Mouse (Mus musculus) left cerebral cortex, postnatal 4 days (tissue): ENCODE results near the gene Arl4d. TPM values are rescaled to one million over a fixed set of nuclear protein-coding genes. Genes with fewer than 3 reads are reported as not detected.
"Not testable (repeated sequence)": the region's sequence is repeated elsewhere in the genome, so short reads cannot be mapped to it uniquely, and the experiment has no call there.

Source experiments
- DNase-seq: peaks from one replicate; pipeline ENCODE4 v3.0.0-alpha.2; 2022
- intact Hi-C: fragments of 180-260 bp; cut with DNase I; formaldehyde crosslinking; loops from one replicate; pipeline ENCODE4 v1.15.1; 2025
- total RNA-seq, 2 experiments: library from RNA; stranded (reverse); gene quantifications; 2 replicates each; pipeline ENCODE4 v1.2.3; 2021

The Arl4d gene
- total RNA-seq, 2 experiments from 2014 or later, result 23.3 to 26.5 TPM

DNA sequence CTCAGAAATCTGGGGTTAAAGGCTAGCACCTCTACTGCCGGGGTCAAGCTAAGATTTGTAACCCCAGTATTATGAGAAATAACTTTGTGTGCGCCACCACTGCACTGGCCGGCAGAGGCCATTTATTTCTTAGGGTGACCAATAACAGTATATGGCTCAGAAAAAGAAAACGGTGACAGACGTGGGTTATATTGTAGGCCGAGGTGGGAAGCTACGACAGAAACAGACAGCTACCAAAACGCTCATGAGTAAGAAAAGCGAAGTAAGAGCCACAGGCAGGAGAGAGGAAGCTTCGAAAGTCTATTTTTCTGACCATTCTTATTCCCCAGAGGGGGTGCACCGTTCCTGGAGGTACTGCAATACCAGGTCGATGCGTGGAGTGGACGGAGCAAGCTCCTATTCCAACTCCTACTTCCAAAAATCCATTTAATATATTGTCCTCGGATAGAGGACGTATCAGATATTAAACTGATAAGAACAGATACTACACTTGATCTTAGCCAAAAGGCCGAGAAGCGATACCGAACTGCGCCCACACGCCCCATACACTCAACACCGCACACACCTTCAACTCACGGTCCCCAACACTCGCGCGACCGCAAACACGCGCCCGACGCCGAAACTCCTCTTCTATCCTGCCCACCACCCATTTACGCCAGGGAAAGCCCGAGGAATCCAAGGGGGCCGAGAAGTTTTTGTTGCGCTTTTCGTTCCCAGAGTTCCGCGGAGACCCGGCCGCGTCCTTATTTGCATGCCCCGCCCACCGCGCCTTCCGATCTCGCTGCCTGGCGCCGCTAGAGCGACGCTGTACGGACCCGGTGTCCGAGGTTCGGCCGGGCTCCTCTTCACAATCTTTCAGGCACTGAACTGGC lies 19.7 kb upstream of the Arl4d start:
- DNase-seq, result peak; percentile 73
- intact Hi-C loops, result not testable (repeated sequence)

DNA sequence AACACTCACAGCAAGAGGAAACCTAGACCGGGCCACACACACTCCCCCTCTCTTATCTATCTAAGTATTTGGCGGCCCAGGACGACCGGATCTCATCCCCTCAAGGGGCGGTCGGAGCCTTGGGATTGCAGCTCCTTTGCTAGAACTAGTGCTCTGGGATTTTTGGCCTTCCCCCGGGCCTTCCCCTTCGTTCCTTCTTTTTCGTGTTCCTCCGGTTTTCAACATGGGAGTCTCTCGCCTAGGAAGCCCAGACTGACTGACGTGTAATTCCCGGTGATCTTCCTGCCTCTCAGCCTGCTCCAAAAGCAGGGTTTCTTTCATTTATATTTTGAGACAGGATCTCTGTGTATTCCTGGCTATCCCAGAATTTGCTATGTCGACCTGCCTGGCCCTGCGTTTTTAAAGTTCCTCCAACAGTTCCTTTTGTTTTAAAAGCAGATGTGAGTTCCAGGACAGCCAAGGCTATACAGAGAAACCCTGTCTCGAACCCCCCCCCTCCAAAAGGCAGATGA lies 19.0 kb upstream of the Arl4d start:
- DNase-seq, intact Hi-C loops: not testable (repeated sequence)

DNA sequence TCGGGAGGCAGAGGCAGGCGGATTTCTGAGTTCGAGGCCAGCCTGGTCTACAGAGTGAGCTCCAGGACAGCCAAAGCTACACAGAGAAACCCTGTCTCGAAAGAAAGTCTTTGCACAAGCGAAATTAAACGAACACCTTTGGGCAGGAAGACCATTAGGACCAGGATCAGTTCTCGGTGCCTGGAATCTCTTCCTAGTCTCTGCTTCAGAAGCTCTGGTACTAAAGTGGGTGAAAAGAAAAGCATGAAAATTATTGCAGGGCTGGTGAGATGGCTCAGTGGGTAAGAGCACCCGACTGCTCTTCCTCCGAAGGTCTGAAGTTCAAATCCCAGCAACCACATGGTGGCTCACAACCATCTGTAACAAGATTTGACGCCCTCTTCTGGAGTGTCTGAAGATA lies 18.2 kb upstream of the Arl4d start:
- DNase-seq, intact Hi-C loops: not testable (repeated sequence)

DNA sequence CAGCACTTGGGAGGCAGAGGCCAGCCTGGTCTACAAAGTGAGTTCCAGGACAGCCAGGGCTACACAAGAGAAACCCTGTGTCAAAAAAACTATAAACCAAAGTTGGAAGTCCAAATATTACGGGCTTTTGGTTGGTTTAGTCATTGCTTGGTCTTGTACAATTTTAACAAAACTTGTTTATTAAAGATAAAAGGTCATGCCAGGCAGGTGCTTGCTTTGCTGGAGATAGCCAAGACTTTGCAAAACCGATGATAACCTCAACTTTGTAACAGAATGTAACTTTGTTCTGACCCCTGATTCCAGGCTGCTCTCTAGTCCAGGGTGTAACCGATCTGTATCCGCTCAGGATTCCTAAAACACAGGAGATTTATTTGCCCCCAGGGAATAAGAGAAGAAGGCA lies 9.0 kb upstream of the Arl4d start:
- DNase-seq, result no peak
- intact Hi-C loops, result no loop called here

DNA sequence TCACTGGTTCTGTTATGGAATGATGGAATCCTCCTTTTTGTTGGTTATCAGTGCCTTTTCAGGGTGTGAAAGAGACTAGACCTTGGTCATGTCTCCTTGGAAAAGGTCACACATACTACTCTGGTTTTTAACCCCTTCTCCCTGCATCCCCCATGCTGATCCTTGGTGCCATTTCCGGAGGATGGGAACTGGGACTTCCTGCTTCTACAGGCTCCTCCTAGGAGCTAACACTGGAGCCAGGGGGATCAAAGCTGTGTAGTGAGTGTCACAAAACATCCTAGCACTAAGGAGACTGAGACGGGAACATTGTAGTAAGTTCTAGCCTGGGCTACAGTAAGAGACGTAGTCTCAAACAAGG lies 7.8 kb upstream of the Arl4d start:
- no peak for DNase-seq

DNA sequence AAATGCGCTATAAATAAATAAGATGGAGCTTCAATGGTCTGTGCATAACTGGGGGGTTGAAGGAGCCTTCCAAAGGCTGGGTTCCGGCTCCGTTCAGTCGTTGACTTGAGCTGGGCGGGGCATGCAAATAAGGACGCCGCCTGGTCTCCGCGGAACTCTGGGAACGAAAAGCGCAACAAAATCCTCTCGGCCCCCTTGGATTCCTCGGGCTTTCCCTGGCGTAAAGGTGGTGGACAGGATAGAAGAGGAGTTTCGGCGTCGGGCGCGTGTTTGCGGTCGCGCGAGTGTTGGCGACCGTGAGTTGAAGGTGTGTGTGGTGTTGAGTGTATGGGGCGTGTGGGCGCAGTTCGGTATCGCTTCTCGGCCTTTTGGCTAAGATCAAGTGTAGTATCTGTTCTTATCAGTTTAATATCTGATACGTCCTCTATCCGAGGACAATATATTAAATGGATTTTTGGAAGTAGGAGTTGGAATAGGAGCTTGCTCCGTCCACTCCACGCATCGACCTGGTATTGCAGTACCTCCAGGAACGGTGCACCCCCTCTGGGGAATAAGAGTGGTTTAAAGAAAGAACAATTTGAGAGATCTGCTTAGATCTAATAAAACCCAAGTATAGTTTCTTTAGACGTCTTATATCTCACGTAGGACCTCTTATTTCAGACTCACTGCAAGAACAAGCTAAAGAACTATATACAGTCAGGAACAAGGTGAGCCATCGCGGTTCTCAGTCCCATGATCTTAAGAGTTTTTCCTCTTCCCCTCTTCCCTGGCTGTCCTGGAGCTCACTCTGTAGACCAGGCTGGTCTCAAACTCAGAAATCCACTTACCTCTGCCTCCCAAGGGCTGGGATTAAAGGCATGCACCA lies 7.2 kb upstream of the Arl4d start:
- DNase-seq, result peak; percentile 84
- intact Hi-C loops, result loop anchor here (2.0 kb wide), 1 partner anchor 75 kb away; the partner anchor contains the start of gene Dhx8

More for the DNA sequence above, 7.8 kb upstream of the Arl4d start:
- intact Hi-C loops, result no loop called here

DNA sequence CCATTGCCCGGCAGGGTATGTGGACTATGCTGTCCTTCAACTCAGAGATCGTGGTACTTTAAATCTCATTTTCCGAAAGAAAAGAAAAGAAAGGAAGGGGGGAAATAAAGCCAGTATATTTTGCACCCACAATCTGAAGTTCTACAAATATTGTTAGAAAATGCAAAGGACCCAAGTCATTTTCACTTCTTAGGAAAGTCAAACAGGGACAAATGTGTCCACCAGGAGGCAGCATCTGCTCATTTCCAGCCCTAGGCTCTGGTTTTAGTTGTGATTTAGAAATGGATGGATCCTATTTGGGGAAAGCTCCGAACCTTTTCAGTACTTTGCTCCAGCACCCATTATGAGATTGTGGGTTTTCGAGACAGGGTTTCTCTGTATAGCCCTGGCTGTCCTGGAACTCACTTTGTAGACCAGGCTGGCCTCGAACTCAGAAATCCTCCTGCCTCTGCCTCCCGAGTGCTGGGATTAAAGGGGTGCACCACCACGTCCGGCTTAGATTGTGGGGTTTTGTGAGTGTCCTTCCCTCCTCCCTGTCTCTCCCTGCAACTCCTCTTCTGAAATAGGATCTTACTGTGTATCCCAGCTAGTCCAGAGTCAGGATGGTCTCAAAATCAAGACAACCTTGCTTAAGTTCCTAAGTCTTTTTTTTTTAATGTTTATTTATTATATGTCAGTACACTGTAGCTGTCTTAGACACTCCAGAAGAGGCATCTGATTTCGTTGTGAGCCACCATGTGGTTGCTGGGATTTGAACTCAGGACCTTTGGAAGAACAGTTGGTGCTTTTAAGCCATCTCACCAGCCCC lies 6.4 kb upstream of the Arl4d start:
- intact Hi-C loops, result loop anchor here (2.0 kb wide), 1 partner anchor 74 kb away; the partner anchor contains the start of gene Dhx8

DNA sequence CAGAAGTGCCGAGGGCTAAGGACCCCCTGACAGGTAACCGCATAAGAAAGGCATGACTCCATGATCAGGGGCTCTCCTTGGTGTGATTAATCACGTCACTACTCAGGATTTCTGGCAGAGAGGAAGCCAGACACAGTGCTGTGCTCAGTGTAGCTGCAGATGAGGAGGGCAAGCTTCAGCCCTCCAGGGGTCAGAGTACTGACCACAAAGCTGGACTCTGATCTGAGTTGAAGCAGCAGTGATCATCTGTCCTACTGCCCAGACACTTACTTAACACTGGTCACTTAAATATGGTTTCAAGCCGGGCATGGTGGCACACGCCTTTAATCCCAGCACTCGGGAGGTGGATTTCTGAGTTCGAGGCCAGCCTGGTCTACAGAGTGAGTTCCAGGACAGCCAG lies 4.2 kb upstream of the Arl4d start:
- intact Hi-C loops, result no loop called here
- DNase-seq, result no peak

More for the DNA sequence above, 6.4 kb upstream of the Arl4d start:
- DNase-seq, result peak; percentile 59

DNA sequence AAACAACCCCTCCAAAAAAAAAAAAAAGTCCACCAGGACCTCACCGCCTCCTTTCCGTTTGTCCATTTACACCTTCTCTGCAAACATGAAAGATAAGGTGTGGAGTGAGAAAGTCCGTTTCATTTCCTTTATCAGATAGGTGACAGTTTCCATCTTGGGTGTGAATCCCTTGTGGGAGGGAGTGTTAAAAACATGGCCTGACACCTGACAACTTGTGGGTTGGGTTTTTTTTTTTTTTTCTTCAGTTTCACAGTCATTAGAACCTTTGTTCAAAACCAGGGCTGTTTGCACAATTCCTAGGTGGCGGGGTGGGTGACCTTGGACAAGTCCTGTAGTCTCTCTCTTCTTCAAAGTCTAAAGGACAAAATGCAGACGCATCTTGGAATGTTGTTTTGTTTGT lies 3.6 kb upstream of the Arl4d start:
- DNase-seq, result no peak
- intact Hi-C loops, result no loop called here

DNA sequence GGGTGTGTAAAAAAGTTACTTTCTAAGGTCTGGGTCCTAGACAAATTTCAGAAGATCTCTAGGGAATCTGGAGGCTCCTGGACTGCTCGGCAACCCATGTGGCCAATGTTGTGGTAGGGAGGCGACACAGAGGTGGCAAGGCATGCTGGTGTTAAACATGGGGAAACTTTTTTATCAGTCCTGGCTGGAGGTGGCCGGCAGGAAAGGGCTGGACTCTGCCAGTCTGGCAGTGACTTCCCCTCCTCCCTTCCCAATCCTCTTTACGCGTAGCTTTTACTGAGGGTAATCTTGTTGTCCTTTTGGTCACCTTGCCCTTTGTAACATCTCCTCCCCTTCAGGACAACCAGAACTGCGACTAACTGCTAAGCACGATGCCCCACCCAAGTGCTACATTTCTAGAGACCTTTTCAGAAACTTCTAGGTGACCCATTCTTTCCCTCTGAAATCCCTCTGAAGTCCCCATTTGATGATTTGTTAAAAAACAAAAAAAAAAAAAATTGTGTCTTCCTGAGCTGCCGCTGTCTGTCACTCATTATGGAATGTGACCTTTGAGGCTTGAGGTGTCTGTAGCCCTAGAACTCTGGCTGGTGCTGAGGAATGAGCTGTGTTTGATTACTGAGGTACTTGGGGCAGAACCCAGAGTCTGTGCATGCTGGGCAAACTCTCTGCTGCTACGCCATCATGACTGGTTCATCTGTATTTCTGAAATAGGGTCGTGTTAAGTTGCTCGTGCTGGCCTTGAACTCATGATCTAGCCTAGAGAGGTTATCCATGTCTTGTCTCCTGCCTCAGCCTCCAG lies 1.9 kb upstream of the Arl4d start:
- no peak for DNase-seq
- intact Hi-C loops, result no loop called here

DNA sequence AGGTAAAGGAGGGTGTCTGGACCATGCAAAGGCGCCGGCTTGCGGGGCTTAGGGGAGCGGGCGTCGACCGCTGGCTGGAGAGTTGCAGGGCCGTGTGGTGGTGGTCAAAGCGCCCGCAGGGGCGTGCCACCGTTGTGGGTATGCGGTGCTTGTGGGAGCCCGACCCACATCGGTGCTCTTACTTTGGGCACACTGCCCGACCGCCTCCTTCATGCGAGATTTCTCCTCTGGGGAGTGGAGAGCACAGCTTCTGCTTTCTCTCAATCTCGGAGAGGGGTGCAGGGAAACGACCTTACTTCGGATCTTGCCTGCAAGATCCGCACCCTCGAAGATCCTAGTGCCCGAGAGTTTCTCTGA lies 273 bp downstream of the Arl4d start:
- intact Hi-C loops, result no loop called here
- no peak for DNase-seq

DNA sequence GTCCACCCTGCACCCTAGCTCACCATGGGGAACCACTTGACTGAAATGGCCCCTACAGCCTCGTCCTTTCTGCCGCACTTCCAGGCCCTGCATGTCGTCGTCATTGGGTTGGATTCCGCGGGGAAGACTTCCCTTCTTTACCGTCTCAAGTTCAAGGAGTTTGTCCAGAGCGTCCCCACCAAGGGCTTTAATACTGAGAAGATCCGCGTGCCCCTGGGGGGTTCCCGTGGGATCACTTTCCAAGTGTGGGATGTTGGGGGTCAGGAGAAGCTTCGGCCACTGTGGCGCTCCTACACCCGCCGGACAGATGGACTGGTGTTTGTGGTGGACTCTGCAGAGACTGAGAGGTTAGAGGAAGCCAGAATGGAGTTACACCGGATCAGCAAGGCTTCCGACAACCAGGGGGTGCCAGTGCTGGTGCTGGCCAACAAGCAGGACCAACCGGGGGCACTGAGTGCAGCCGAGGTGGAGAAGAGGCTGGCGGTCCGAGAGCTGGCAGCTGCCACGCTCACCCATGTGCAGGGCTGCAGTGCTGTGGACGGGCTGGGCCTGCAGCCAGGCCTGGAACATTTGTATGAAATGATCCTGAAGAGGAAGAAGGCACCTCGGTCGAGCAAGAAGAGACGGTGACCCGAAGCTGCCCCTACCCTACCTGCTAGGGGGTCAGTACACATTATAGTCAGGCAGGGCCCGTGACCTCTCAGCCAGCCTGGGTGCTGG lies 1.4 kb downstream of the Arl4d start:
- DNase-seq, result peak; percentile 53
- intact Hi-C loops, result no loop called here

DNA sequence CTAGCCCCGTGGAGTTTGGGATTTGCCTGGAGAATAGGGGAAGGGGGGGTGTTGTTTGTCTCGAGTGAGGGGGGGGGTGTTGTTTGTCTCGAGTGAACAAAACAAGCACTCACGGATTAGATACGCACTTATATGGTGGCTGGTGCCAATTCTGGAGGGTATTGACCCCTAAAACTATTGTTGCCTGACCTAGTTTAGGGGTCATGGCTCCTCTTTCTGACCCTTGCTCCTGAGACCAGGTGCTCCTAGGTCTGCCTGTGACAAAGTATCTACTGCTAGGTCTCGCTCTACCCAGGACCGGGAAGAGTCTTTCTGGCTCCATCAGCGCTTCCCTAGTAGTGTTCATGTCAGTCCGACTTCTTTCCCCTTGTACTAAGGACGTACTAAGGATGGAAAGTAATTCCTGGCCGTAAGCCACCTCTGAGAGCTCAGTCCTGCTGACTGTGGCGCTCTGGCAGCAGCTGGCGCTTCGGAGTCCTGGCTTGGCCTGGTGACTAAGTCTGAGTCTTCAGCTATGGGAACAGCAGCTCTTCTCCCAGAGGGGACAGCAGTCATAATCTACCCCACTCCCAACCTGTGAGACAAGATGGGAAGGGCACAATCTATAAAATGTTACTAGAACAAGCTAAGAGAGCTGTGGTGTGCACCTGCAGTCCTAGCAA lies 2.7 kb downstream of the Arl4d start:
- intact Hi-C loops, result no loop called here

DNA sequence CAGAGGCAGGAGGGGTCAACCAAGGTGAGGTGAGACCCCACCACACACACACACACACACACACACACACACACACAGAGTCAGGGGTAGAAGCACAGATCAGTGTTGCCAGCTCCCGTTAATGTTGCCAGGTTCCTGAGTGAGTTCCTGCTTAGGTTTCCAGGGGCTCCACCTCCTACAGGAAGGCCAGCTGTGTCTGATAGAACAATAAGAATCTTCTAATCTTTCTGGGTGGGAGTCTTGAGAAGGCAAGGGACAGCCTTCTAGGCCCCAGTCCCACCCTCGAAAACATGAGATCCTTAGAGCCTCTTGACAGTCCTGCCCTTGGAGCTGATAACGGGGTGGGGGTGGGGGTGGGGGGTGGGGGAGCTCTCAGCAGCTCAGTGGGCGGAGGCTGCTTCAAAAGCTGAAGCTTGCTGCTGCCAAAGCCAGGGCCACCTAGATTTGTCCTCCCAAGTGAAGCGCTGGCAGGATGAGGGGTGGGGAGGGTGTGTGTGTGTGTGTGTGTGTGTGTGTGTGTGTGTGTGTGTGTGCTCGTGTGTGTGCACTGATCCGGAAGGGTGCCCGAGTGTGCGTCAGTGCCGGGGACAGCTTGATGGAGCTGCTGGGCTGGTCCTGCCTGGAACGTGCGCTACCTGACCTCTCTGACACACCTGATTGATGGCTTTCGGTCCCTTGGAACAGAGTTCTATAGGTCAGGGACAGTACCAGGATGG lies 3.4 kb downstream of the Arl4d start:
- intact Hi-C loops, result no loop called here
- peak; percentile 19 for DNase-seq

More for the DNA sequence above, 2.7 kb downstream of the Arl4d start:
- DNase-seq, result peak; percentile 55

DNA sequence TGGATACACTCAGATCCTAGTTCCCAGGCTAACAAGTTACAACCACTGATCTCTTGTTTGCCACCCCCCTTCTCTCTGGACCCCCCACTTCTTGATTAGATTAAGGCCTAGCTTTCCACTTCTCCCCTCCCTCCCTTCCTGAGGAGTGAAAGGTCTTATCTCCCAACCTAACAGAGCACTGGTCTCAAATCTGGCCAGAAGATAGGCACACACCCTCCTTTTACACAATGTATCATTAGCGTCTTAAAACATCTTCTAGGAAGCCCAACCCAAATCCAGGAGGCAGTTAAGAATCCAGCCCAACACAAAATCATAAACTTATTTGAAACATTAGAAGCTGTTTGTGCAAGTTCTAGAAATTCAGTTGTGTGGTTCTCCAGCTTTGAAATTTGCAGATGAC lies 5.0 kb downstream of the Arl4d start:
- intact Hi-C loops, result no loop called here

DNA sequence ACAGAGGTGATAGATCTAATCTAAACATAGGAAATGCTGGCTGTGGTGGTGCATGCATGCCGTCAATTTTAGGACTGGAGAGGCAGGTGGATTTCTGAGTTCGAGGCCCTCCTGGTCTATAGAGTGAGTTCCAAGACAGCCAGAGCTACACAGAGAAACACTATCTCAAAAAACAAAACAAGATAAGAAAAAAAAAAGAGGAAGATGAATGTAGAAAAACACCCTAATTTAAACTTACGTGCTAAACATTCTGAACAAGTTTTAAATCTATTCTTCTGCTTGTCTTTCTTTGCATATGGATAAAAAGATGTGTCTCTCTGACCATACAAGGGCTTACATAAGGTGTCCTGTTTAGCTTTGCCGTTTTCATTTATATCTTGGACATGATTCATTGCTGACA lies 5.9 kb downstream of the Arl4d start:
- intact Hi-C loops, result no loop called here

More for the DNA sequence above, 5.0 kb downstream of the Arl4d start:
- DNase-seq, result no peak

DNA sequence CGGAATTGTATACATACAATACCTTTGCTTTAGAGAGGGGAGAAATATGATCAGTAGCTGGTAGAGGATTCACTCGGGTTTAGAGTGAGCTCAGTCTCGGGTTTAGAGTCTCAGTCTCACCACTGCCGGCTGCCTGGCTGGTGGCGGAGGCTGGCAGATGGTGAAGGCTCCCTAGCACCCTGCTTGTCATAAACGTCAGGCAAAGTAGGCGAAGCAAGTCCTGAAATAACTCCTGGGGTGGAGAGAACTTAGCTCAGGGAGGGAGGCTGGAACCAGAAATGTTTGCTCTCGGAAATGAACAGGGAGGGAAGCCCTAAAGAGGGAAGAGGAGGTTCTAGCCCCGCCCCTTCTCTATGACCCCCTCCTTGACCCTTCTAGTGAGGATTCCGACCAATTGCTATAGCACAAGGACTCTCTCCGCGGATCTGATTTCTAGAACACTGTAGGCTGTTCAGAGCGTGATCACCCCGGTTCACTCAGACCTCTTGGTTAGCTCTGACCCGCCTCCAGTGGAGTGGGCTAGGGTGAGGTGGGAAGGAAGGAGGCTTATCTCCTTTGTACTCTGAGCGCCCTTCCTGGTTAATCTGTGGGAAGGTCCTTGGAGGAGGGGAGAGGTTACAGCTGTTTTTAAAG lies 7.8 kb downstream of the Arl4d start:
- no peak for DNase-seq
- intact Hi-C loops, result no loop called here

More for the DNA sequence above, 5.9 kb downstream of the Arl4d start:
- DNase-seq, result no peak
